Mouse (Mus musculus) adrenal gland, postnatal 36 days (tissue): Measurements from ENCODE around the gene Tmtc2. TPM values are rescaled to one million over a fixed set of nuclear protein-coding genes. Genes with fewer than 3 reads are reported as not detected.

Experiments
- DNase-seq, 2 experiments: peaks; one replicate each; pipeline ENCODE4 v3.0.0; 2021; ENCODE audit warnings: mixed read lengths in 1 of 2
- total RNA-seq, 2 experiments: library from RNA; stranded (reverse); gene quantifications; 2 replicates each; pipeline ENCODE4 v1.2.3; 2021

Gene Tmtc2
- total RNA-seq, 2 experiments from 2014 or later: 5.4 to 7.2 TPM

DNA sequence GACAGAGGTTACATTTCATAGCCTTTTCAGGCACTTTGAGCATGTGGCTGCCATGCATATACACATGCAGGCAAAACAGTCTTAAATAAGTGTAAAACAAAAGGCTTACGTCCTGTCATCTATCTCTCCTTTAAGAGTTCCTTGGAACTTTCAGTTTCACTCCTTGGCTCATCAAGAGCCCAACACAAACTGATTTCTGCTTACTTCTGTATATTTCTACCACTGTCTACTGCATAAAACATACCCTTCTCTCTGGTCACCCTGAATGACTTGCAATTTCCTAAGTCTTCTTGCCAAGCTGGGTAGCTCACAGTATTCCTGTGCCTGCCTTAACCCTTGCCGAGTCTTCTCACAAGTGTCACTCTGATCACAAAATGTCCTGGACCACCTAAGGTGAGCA, 26.2 kb downstream of the Tmtc2 start:
- DNase-seq: no peak

DNA sequence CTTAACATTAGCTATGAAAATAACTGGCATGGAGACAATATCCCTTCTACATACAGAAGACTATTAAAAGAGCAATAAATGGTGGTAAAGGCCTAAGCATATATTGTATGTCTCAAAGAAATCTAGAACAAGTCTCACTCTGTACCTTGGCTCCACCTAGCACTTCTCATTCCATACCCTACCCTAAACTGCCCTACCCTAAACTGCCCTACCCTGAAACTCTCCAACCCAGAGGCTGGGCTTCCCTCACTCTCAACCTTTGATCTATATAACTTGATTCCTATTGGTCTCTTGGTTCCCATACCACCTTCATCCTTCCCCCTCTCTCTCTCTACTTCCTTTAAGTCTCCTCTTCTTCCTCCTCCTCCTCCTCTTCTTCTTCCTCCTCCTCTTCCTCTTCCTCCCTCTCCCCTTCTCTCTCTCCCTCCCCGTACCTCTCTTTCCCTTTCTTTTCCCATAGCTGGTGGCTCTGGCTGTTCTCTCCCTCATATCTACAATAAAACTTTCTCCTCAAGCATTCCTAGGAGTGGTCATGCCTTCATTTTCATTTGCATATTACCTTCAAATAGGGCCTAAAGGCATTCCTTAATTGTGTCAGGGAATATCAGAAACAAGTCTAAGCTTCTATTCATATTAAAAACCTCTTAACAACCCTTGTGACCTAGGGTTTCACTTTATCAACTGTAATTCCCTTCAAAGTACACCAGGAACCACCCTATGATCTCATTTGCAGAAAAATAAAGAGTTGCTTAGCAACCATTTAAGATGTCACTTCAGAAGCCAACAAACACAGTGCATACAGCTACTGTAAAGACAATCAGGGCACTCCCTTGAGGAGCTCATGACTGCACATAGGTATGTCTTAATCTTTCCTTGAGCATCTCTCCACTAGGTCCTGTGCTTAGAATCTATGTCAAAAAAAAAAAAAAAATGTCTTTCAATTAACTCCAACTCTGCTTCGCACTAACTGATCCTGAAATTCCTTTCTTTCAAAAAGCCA, 29.9 kb downstream of the Tmtc2 start:
- DNase-seq: no peak

DNA sequence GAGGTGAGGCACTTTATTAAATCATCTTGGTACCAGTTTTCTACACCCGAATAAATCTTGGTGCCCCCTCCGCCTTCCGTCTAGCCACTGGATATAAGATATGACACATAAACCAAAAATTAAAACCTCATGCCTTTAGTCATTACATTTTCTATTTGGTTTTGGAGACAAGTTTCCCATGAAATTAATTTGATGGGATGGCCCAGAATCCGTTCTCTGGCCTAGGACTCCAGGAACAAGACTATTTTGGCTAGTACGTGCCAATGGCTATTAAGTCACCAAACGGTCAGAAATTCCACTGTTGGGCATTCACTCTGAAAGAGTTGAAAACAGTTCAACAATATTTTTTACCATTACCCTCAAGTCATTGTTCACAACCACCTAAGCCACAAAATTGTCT, 32.2 kb downstream of the Tmtc2 start:
- no peak for DNase-seq

GRCm38 (mm10) chr10:105539697-105540096, 34.6 kb downstream of the Tmtc2 start:
- no peak for DNase-seq

GRCm38 (mm10) chr10:105536910-105537309, 37.3 kb downstream of the Tmtc2 start:
- DNase-seq: no peak

DNA sequence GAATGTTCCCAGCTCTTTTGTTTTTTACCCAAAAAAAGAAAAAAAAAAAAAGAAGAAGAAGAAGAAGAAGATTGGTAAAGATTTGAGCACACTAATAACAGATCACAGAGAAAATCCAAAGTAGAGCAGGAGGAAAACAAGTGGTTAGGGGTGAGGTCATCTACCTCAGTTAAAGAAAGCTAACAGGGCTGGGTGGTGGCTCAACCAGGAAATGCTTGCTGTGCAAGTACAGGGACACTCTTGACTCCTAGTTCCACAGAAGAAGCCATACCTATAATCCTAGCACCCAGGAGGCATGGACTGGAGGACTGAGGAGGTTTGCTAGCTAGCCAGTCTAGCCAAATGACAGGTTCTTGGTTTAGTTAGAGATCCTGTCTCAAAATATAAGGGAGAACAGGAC, 38.4 kb downstream of the Tmtc2 start:
- no peak for DNase-seq

- no peak for DNase-seq
Measured at GRCm38 (mm10) chr10:105532747-105533146, 41.5 kb downstream of the Tmtc2 start.

DNA sequence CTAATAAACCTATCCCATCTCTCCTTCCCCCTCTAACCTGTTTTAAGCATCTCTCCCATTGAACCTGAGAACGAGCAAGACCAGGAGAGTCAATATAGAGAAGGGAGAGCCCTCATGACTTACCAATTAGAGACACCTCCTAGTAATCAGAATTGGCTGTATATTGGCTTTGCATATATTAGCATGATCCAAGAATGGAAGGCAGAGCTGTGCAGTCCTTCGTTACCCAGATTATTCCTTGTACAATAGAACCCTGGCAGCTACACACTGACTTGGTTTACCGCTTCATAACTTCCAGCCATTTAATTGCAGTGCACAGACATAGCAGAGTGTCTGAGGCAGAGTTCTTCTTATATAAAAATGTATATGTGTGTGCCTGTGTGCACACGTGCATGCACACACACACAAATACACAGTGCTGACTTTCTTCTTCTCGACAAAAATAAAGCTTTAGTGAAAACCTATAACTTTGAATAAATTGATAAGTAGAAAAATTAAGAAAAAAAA, 42.2 kb downstream of the Tmtc2 start:
- DNase-seq: no peak

GRCm38 (mm10) chr10:105531080-105531894, 43.0 kb downstream of the Tmtc2 start:
- no peak for DNase-seq

GRCm38 (mm10) chr10:105523405-105524088, 50.7 kb downstream of the Tmtc2 start:
- DNase-seq: no peak

- DNase-seq: no peak
Measured at GRCm38 (mm10) chr10:105522431-105522830, 51.8 kb downstream of the Tmtc2 start.

- DNase-seq: no peak
Measured at GRCm38 (mm10) chr10:105519154-105519806, 55.0 kb downstream of the Tmtc2 start.

DNA sequence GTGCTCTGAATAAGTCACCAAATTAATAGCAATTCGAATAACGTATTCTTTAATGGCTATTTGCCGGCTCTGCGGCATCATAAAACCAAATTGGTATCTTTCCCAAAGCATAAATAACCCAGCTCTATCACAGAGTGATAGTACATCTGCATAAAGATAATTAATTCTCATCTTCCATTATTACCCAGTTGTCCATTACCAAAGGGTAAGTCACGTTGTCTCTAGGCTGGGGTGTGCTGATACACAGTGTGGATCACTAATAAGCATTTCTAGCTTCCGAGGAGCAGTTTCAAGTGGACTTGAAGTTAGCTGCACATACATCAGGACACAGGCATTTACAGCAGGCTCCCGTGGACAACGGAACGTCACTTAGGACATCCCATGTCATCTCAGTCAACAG, 56.1 kb downstream of the Tmtc2 start:
- no peak for DNase-seq

DNA sequence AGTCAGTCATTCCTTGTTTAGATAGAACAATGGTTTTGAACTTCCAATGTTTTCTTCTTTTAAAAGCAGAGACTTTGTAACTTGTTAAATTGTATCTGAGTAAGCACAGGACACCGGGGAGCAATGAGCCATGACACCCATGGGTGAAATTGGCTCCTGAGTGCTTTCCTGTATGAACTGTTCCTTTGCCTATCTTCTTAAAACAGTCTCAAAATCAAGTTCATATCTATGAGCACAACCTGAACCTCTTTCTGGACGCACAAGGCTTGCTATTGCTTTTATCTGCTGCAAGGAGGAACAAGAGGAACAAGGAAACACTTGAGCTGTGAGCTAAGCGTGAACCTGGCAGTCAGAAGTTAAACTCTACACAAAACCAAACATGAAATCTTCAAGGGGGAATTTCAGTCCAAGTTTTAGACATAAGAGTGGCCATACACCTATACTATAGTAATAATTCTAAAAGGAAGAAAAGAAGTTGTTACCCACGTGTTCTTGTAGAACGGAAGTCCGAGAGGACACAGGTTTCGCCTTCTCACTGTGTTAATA, 60.4 kb downstream of the Tmtc2 start:
- DNase-seq: no peak

- DNase-seq: no peak
Measured at GRCm38 (mm10) chr10:105509896-105510272, 64.4 kb downstream of the Tmtc2 start.

GRCm38 (mm10) chr10:105509146-105509895, 64.9 kb downstream of the Tmtc2 start:
- DNase-seq: no peak

DNA sequence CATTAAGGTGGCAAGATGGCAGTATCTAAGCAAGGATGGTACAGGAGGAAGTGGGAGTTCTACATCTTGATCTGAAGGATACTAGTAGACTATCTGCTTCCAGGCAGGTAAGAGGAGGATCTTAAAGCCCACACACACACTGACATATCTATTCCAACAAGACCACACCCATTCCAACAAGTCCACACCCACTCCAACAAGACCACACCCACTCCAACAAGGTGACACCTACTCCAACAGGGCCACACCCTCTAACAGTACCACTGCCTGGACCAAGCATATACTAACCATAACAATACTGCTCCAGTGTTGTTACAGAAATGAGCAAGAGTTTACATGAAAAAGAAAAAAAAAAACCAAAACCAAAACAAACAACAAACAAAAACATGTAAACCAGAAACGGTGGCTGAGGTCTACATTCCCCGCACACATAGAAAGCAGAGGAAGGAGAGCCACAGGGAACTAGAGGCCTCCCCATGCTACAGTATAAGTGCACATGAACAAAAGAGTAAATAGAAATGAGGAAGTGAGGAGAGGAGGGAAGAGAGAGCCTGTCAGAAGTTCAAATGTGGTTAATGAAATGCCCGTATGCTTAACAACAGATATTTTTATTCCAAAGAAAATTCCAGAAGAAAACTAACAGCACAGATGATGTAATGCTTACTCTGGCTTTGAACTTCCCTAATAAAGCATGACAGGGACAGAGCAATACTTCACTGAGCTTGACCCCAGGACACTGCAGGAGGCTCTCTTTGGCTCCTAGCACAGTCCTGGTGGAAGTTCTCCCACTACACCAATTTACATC, 66.1 kb downstream of the Tmtc2 start:
- no peak for DNase-seq

- no peak for DNase-seq
Measured at GRCm38 (mm10) chr10:105506046-105506445, 68.2 kb downstream of the Tmtc2 start.

DNA sequence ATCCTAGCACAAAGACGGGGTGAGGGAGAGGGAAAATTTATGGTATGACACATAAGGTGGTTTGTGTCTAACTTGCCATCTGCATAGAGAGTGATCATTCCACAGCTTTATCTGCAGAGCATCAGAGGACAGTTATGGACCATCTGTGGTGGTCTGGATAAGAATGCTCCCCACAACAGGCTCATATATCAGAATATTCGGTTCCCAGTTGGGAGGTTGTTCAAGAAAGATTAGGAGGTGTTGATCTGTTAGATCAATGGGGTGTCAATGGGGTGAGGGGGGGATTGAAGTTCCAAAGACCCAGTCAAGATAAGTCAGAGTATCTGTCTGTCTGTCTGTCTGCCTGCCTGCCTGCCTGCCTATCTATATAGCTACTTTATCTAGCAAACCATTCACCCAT, 69.8 kb downstream of the Tmtc2 start:
- DNase-seq: no peak

- DNase-seq: no peak
Measured at GRCm38 (mm10) chr10:105501736-105502135, 72.5 kb downstream of the Tmtc2 start.
